ENCODE assay signal across 23 mouse cellular contexts in genomic region chr17:48870443-48870842, GRCm38 (mm10).
"Had no signal": no experiment of that assay in that cellular context is flagged by ENCODE, and none has a peak within 500 bp of the region (broad histone marks: within the 10 kb centered on the region; RNA-seq: fewer than 3 reads in every experiment).

No protein-coding gene starts in this region.

- H3K27ac ChIP-seq: intestine, embryonic 15.5 days; layer of hippocampus, adult 2 months; limb, embryonic 10.5 days; limb, embryonic 13.5 days; liver, embryonic 12.5 days; liver, embryonic 15.5 days; lung, embryonic 15.5 days; midbrain, embryonic 12.5 days; neural tube, embryonic 13.5 days; stomach, embryonic 15.5 days had no signal

- H3K9me3 ChIP-seq: intestine, embryonic 15.5 days; limb, embryonic 10.5 days; limb, embryonic 13.5 days; liver, embryonic 12.5 days; liver, embryonic 15.5 days; lung, embryonic 15.5 days; midbrain, embryonic 12.5 days; neural tube, embryonic 13.5 days; stomach, embryonic 15.5 days had no signal

- H3K27me3 ChIP-seq: intestine, embryonic 15.5 days; limb, embryonic 13.5 days; liver, embryonic 12.5 days; liver, embryonic 15.5 days; lung, embryonic 15.5 days; megakaryocyte, embryonic 14.5 days; midbrain, embryonic 12.5 days; neural tube, embryonic 13.5 days; stomach, embryonic 15.5 days had no signal

- DNase-seq: kidney, adult 11 months; kidney, postnatal 10 days; layer of hippocampus, adult 9-11 months; liver; lung, adult 18-20 months; lung, postnatal 10 days; lung, postnatal 36 days; retina, postnatal 1 day; right cerebral cortex, postnatal 25 days; spleen, adult 18-20 months; thymus, postnatal 25 days had no signal

- H3K4me1 ChIP-seq: intestine, embryonic 15.5 days; limb, embryonic 10.5 days; limb, embryonic 13.5 days; liver, embryonic 12.5 days; liver, embryonic 15.5 days; lung, embryonic 15.5 days; megakaryocyte, embryonic 14.5 days; neural tube, embryonic 13.5 days; stomach, embryonic 15.5 days had no signal

- H3K36me3 ChIP-seq: intestine, embryonic 15.5 days; limb, embryonic 10.5 days; limb, embryonic 13.5 days; liver, embryonic 12.5 days; liver, embryonic 15.5 days; lung, embryonic 15.5 days; midbrain, embryonic 12.5 days; neural tube, embryonic 13.5 days; stomach, embryonic 15.5 days had no signal

- H3K4me3 ChIP-seq: intestine, embryonic 15.5 days; layer of hippocampus, adult 2 months; limb, embryonic 10.5 days; limb, embryonic 13.5 days; liver, embryonic 12.5 days; liver, embryonic 15.5 days; lung, embryonic 15.5 days; megakaryocyte, embryonic 14.5 days; midbrain, embryonic 12.5 days; myocyte; neural tube, embryonic 13.5 days; stomach, embryonic 15.5 days had no signal

- ATAC-seq: intestine, embryonic 15.5 days; liver, embryonic 12.5 days had no signal

- H3K4me2 ChIP-seq: intestine, embryonic 15.5 days; limb, embryonic 13.5 days; liver, embryonic 12.5 days; liver, embryonic 15.5 days; lung, embryonic 15.5 days; midbrain, embryonic 12.5 days; neural tube, embryonic 13.5 days; stomach, embryonic 15.5 days had no signal

- H3K9ac ChIP-seq: intestine, embryonic 15.5 days; limb, embryonic 13.5 days; liver, embryonic 12.5 days; liver, embryonic 15.5 days; lung, embryonic 15.5 days; midbrain, embryonic 12.5 days; neural tube, embryonic 13.5 days; stomach, embryonic 15.5 days had no signal
